Mouse (Mus musculus) limb, embryonic 15.5 days (tissue): ENCODE results near the gene Sh3bgrl2. TPM values are rescaled to one million over a fixed set of nuclear protein-coding genes. Genes with fewer than 3 reads are reported as not detected.

Experiments
- ATAC-seq: fragments of 200-750 bp; cut with Nextera tagmentation; 2 replicates; pipeline ENCODE4 v1.8.0; 2017; ENCODE audit warnings: low read depth, moderate TSS enrichment; ENCODE audit not compliant: insufficient number of reproducible peaks, low FRiP score, low TSS enrichment
- H3K27ac ChIP-seq: fragments of 300-500 bp; sonication (generic); 2 replicates; pipeline ENCODE4 v1.5.1; 2015; ENCODE audit warnings: moderate library complexity, mild to moderate bottlenecking, inconsistent platforms
- H3K27me3 ChIP-seq: fragments of 300-500 bp; sonication (generic); 2 replicates; pipeline ENCODE4 v1.6.1; 2015; ENCODE audit warnings: inconsistent platforms
- H3K36me3 ChIP-seq: fragments of 300-500 bp; sonication (generic); 2 replicates; pipeline ENCODE4 v1.6.1; 2015; ENCODE audit warnings: inconsistent platforms
- H3K4me1 ChIP-seq: fragments of 300-500 bp; sonication (generic); 2 replicates; pipeline ENCODE4 v1.6.1; 2015; ENCODE audit warnings: inconsistent platforms
- H3K4me2 ChIP-seq: fragments of 300-500 bp; sonication (generic); 2 replicates; pipeline ENCODE4 v1.6.1; 2015; ENCODE audit warnings: mild to moderate bottlenecking, inconsistent platforms
- H3K4me3 ChIP-seq: fragments of 300-500 bp; sonication (generic); 2 replicates; pipeline ENCODE4 v1.5.1; 2015; ENCODE audit warnings: mild to moderate bottlenecking, inconsistent platforms
- H3K9ac ChIP-seq: fragments of 300-500 bp; sonication (generic); 2 replicates; pipeline ENCODE4 v1.6.1; 2015; ENCODE audit warnings: inconsistent platforms
- H3K9me3 ChIP-seq: fragments of 300-500 bp; sonication (generic); 2 replicates; pipeline ENCODE4 v1.6.1; 2016; ENCODE audit warnings: inconsistent platforms
- WGBS: fragments of 180-500 bp; shearing (Covaris S2); methylation state at CpG from one replicate; pipeline ENCODE4 v1.1.7; 2015; 5-methylcytosine and 5-hydroxymethylcytosine counted together
- polyA plus RNA-seq: library from polyadenylated mRNA; unstranded; fragments of >200 nt; fragmentation: Nextera tagmentation; extraction: Ambion mirVana; gene quantifications from 2 replicates; pipeline ENCODE4 v1.2.1, GENCODE M21; 2015

Gene Sh3bgrl2
- polyA plus RNA-seq, 1 experiment from 2014 or later = 25.7 TPM

- Histone ChIP-seq H3K36me3 (no peaks in the 10 kb centered on the region), H3K27ac (no peak overlapping the region), H3K9me3 (no peaks in the 10 kb centered on the region), H3K4me3 (no peak overlapping the region), H3K9ac (no peak overlapping the region), H3K4me2 (no peak overlapping the region), H3K4me1 (no peaks in the 10 kb centered on the region), H3K27me3 (no peaks in the 10 kb centered on the region)
- 77% methylated on average over 7 of the region's 7 CpGs for WGBS
- ATAC-seq = no peak
Measured at GRCm38 (mm10) chr9:83598047-83598446, 49.9 kb downstream of the Sh3bgrl2 start.

- no peaks in the 10 kb centered on the region for H3K36me3 ChIP-seq
- no peaks in the 10 kb centered on the region for H3K4me1 ChIP-seq
- ATAC-seq = no peak
- no peak overlapping the region for H3K9ac ChIP-seq
- 39% methylated on average over 6 of the region's 6 CpGs for WGBS
- H3K27ac ChIP-seq = no peak overlapping the region
- H3K4me3 ChIP-seq = no peak overlapping the region
- no peaks in the 10 kb centered on the region for H3K27me3 ChIP-seq
- H3K9me3 ChIP-seq = no peaks in the 10 kb centered on the region
- no peak overlapping the region for H3K4me2 ChIP-seq
Measured at GRCm38 (mm10) chr9:83599505-83599904, 51.4 kb downstream of the Sh3bgrl2 start.

GRCm38 (mm10) chr9:83600286-83601048 is 52.3 kb downstream of the Sh3bgrl2 start:
- ATAC-seq = no peak
- Histone ChIP-seq H3K4me1 (no peaks in the 10 kb centered on the region), H3K9ac (no peak overlapping the region), H3K27ac (no peak overlapping the region), H3K4me2 (no peak overlapping the region), H3K4me3 (no peak overlapping the region), H3K27me3 (no peaks in the 10 kb centered on the region), H3K9me3 (no peaks in the 10 kb centered on the region), H3K36me3 (no peaks in the 10 kb centered on the region)
- WGBS = 69% methylated on average over 10 of the region's 10 CpGs

- Histone ChIP-seq H3K9ac (no peak overlapping the region), H3K4me3 (no peak overlapping the region), H3K9me3 (no peaks in the 10 kb centered on the region), H3K4me2 (no peak overlapping the region), H3K36me3 (no peaks in the 10 kb centered on the region), H3K27ac (no peak overlapping the region), H3K4me1 (no peaks in the 10 kb centered on the region), H3K27me3 (no peaks in the 10 kb centered on the region)
- 68% methylated on average over 6 of the region's 6 CpGs for WGBS
- no peak for ATAC-seq
Measured at GRCm38 (mm10) chr9:83602176-83602770, 54.1 kb downstream of the Sh3bgrl2 start.

- Histone ChIP-seq H3K4me2 (no peak overlapping the region), H3K36me3 (no peaks in the 10 kb centered on the region), H3K27me3 (no peaks in the 10 kb centered on the region), H3K27ac (no peak overlapping the region), H3K9me3 (no peaks in the 10 kb centered on the region), H3K4me3 (no peak overlapping the region), H3K9ac (no peak overlapping the region), H3K4me1 (no peaks in the 10 kb centered on the region)
- 71% methylated on average over 2 of the region's 2 CpGs for WGBS
- ATAC-seq = no peak
Measured at GRCm38 (mm10) chr9:83603159-83603558, 55.0 kb downstream of the Sh3bgrl2 start.

GRCm38 (mm10) chr9:83605886-83606640 is 57.9 kb downstream of the Sh3bgrl2 start:
- no peak overlapping the region for H3K4me3 ChIP-seq
- no peak overlapping the region for H3K27ac ChIP-seq
- H3K4me1 ChIP-seq = no peaks in the 10 kb centered on the region
- 59% methylated on average over 8 of the region's 8 CpGs for WGBS
- no peak for ATAC-seq
- no peaks in the 10 kb centered on the region for H3K27me3 ChIP-seq
- no peak overlapping the region for H3K9ac ChIP-seq
- H3K9me3 ChIP-seq = no peaks in the 10 kb centered on the region
- no peaks in the 10 kb centered on the region for H3K36me3 ChIP-seq
- no peak overlapping the region for H3K4me2 ChIP-seq

GRCm38 (mm10) chr9:83608135-83608534 is 60.0 kb downstream of the Sh3bgrl2 start:
- Histone ChIP-seq H3K4me3 (no peak overlapping the region), H3K36me3 (no peaks in the 10 kb centered on the region), H3K27me3 (no peaks in the 10 kb centered on the region), H3K27ac (no peak overlapping the region), H3K4me2 (no peak overlapping the region), H3K9me3 (no peaks in the 10 kb centered on the region), H3K4me1 (no peaks in the 10 kb centered on the region), H3K9ac (no peak overlapping the region)
- WGBS = 57% methylated on average over 1 of the region's 1 CpGs
- no peak for ATAC-seq

- Histone ChIP-seq H3K36me3 (no peaks in the 10 kb centered on the region), H3K4me2 (no peak overlapping the region), H3K9me3 (no peaks in the 10 kb centered on the region), H3K27ac (no peak overlapping the region), H3K4me1 (no peaks in the 10 kb centered on the region), H3K4me3 (no peak overlapping the region), H3K9ac (no peak overlapping the region), H3K27me3 (no peaks in the 10 kb centered on the region)
- WGBS = 39% methylated on average over 9 of the region's 9 CpGs
- ATAC-seq = no peak
Measured at GRCm38 (mm10) chr9:83609422-83610297, 61.5 kb downstream of the Sh3bgrl2 start.

GRCm38 (mm10) chr9:83615912-83616585 is 67.9 kb downstream of the Sh3bgrl2 start:
- H3K27me3 ChIP-seq = no peaks in the 10 kb centered on the region
- WGBS = 43% methylated on average over 6 of the region's 6 CpGs
- H3K4me1 ChIP-seq = no peaks in the 10 kb centered on the region
- H3K9ac ChIP-seq = no peak overlapping the region
- no peak overlapping the region for H3K27ac ChIP-seq
- no peaks in the 10 kb centered on the region for H3K9me3 ChIP-seq
- H3K4me2 ChIP-seq = no peak overlapping the region
- H3K4me3 ChIP-seq = no peak overlapping the region
- no peaks in the 10 kb centered on the region for H3K36me3 ChIP-seq
- no peak for ATAC-seq

GRCm38 (mm10) chr9:83616586-83617081 is 68.5 kb downstream of the Sh3bgrl2 start:
- WGBS = 30% methylated on average over 7 of the region's 7 CpGs
- no peak overlapping the region for H3K27ac ChIP-seq
- H3K4me2 ChIP-seq = no peak overlapping the region
- H3K9ac ChIP-seq = no peak overlapping the region
- H3K27me3 ChIP-seq = no peaks in the 10 kb centered on the region
- no peaks in the 10 kb centered on the region for H3K36me3 ChIP-seq
- H3K4me1 ChIP-seq = no peaks in the 10 kb centered on the region
- H3K4me3 ChIP-seq = no peak overlapping the region
- ATAC-seq = no peak
- no peaks in the 10 kb centered on the region for H3K9me3 ChIP-seq

- 81% methylated on average over 6 of the region's 6 CpGs for WGBS
- no peak overlapping the region for H3K4me3 ChIP-seq
- no peaks in the 10 kb centered on the region for H3K9me3 ChIP-seq
- no peaks in the 10 kb centered on the region; the same call in 1 of the 2 replicates for H3K4me1 ChIP-seq
- no peaks in the 10 kb centered on the region for H3K27me3 ChIP-seq
- no peak overlapping the region for H3K27ac ChIP-seq
- H3K9ac ChIP-seq = no peak overlapping the region
- no peak for ATAC-seq
- H3K36me3 ChIP-seq = no peaks in the 10 kb centered on the region
- no peak overlapping the region for H3K4me2 ChIP-seq
Measured at GRCm38 (mm10) chr9:83623455-83623854, 75.3 kb downstream of the Sh3bgrl2 start.
